Mouse (Mus musculus): ENCODE measurements around the gene Svep1.

DNA sequence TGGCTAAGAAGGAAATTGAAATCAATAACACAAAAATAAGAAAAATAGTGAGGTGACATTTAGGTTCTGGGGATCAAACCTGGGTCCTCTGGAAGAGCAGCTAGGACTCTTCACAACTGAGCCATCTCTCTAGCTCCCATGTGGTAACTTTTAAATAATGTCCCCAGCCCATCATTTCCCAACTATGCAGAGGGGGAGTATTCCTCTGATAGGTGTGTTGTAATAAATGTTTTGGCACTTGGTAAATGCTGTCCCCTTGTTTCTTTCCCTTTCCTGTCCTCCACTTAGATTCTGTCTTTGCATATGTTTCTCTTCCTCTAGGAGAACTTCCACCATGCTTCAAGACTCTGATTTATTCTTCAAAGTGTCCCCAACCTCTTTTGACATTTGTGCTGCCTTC, 58.1 kb downstream of the Svep1 start:
- TF ChIP-seq GATA1 (IDR thresholded peaks at IDR 0.05; ENCODE audit: borderline replicate concordance, low read length) (no peak), CTCF (IDR thresholded peaks at IDR 0.05; ENCODE audit: low read depth, low read length) (no peak), TAL1 (conservative IDR thresholded peaks at IDR 0.05; ENCODE audit: low read depth, low read length) (no peak)

Measured in G1E (cell line).